Mouse (Mus musculus): Measurements from ENCODE around the gene Lyz1. TPM values are rescaled to one million over a fixed set of nuclear protein-coding genes. Genes with fewer than 3 reads are reported as not detected.

The Lyz1 gene
- polyA plus RNA-seq (2012; ENCODE audit: insufficient read depth, insufficient read length, missing spikeins) = 90.7 and 94.4 TPM in 2 replicates

- H3K4me3 ChIP-seq (ENCODE audit: insufficient read depth, low read length) = no peak within 1 kb of the TSS
- 0 out of 2 replicates have a peak within 1 kb of the TSS, but pooled peaks have one; percentile 13 for H3K27ac ChIP-seq (ENCODE audit: insufficient read depth, low read depth, low read length)
- H3K4me1 ChIP-seq (ENCODE audit: control insufficient read depth, insufficient read depth, low read length) = peaks cover 57% of the 10 kb centered on the region
- no peak for TF ChIP-seq POLR2A (IDR thresholded peaks at IDR 0.05; ENCODE audit: borderline replicate concordance, low read depth, low read length)
- no peak for TF ChIP-seq CTCF (IDR thresholded peaks at IDR 0.05; ENCODE audit: low read depth, low read length)
Observed at GRCm38 (mm10) chr10:117292671-117293070, at the start of gene Lyz1. Gene Lyz1 (minus strand): TSS chr10:117292868.

- no peak overlapping the region for H3K4me3 ChIP-seq (ENCODE audit: insufficient read depth, low read length)
- 0 out of 2 replicates have a peak, but pooled peaks cover 5% of the 10 kb centered on the region for H3K4me1 ChIP-seq (ENCODE audit: control insufficient read depth, insufficient read depth, low read length)
- TF ChIP-seq POLR2A (IDR thresholded peaks at IDR 0.05; ENCODE audit: borderline replicate concordance, low read depth, low read length) = no peak
- TF ChIP-seq CTCF (IDR thresholded peaks at IDR 0.05; ENCODE audit: low read depth, low read length) = no peak
- H3K27ac ChIP-seq (ENCODE audit: insufficient read depth, low read depth, low read length) = no peak overlapping the region
Observed at GRCm38 (mm10) chr10:117342406-117342805, 49.7 kb upstream of the Lyz1 start.

- Histone ChIP-seq H3K4me3 (ENCODE audit: insufficient read depth, low read length) (no peak overlapping the region), H3K4me1 (ENCODE audit: control insufficient read depth, insufficient read depth, low read length) (peaks cover 17% of the 10 kb centered on the region), H3K27ac (ENCODE audit: insufficient read depth, low read depth, low read length) (no peak overlapping the region)
- TF ChIP-seq POLR2A (IDR thresholded peaks at IDR 0.05; ENCODE audit: borderline replicate concordance, low read depth, low read length) (no peak), CTCF (IDR thresholded peaks at IDR 0.05; ENCODE audit: low read depth, low read length) (no peak)
Observed at GRCm38 (mm10) chr10:117341029-117341428, 48.4 kb upstream of the Lyz1 start.

- Histone ChIP-seq H3K27ac (ENCODE audit: insufficient read depth, low read depth, low read length) (no peak overlapping the region), H3K4me1 (ENCODE audit: control insufficient read depth, insufficient read depth, low read length) (peaks cover 27% of the 10 kb centered on the region), H3K4me3 (ENCODE audit: insufficient read depth, low read length) (no peak overlapping the region)
- TF ChIP-seq CTCF (IDR thresholded peaks at IDR 0.05; ENCODE audit: low read depth, low read length) = no peak
- TF ChIP-seq POLR2A (IDR thresholded peaks at IDR 0.05; ENCODE audit: borderline replicate concordance, low read depth, low read length) = no peak
Observed at GRCm38 (mm10) chr10:117339241-117339640, 46.6 kb upstream of the Lyz1 start.

GRCm38 (mm10) chr10:117337946-117338345 lies 45.3 kb upstream of the Lyz1 start:
- TF ChIP-seq POLR2A (IDR thresholded peaks at IDR 0.05; ENCODE audit: borderline replicate concordance, low read depth, low read length) (no peak), CTCF (IDR thresholded peaks at IDR 0.05; ENCODE audit: low read depth, low read length) (no peak)
- Histone ChIP-seq H3K27ac (ENCODE audit: insufficient read depth, low read depth, low read length) (no peak overlapping the region), H3K4me1 (ENCODE audit: control insufficient read depth, insufficient read depth, low read length) (peaks cover 22% of the 10 kb centered on the region), H3K4me3 (ENCODE audit: insufficient read depth, low read length) (no peak overlapping the region)

GRCm38 (mm10) chr10:117335649-117336048 lies 43.0 kb upstream of the Lyz1 start:
- peaks cover 25% of the 10 kb centered on the region for H3K4me1 ChIP-seq (ENCODE audit: control insufficient read depth, insufficient read depth, low read length)
- TF ChIP-seq CTCF (IDR thresholded peaks at IDR 0.05; ENCODE audit: low read depth, low read length) (no peak), POLR2A (IDR thresholded peaks at IDR 0.05; ENCODE audit: borderline replicate concordance, low read depth, low read length) (no peak)
- no peak overlapping the region for H3K27ac ChIP-seq (ENCODE audit: insufficient read depth, low read depth, low read length)
- no peak overlapping the region for H3K4me3 ChIP-seq (ENCODE audit: insufficient read depth, low read length)

GRCm38 (mm10) chr10:117330521-117330920 lies 37.9 kb upstream of the Lyz1 start:
- TF ChIP-seq POLR2A (IDR thresholded peaks at IDR 0.05; ENCODE audit: borderline replicate concordance, low read depth, low read length) (no peak), CTCF (IDR thresholded peaks at IDR 0.05; ENCODE audit: low read depth, low read length) (no peak)
- Histone ChIP-seq H3K27ac (ENCODE audit: insufficient read depth, low read depth, low read length) (peak overlapping the region; percentile 8; the same call in 1 of the 2 replicates), H3K4me3 (ENCODE audit: insufficient read depth, low read length) (no peak overlapping the region), H3K4me1 (ENCODE audit: control insufficient read depth, insufficient read depth, low read length) (peaks cover 26% of the 10 kb centered on the region)

GRCm38 (mm10) chr10:117323782-117324181 lies 31.1 kb upstream of the Lyz1 start:
- TF ChIP-seq POLR2A (IDR thresholded peaks at IDR 0.05; ENCODE audit: borderline replicate concordance, low read depth, low read length) = no peak
- TF ChIP-seq CTCF (IDR thresholded peaks at IDR 0.05; ENCODE audit: low read depth, low read length) = no peak
- peak overlapping the region; percentile 78 for H3K27ac ChIP-seq (ENCODE audit: insufficient read depth, low read depth, low read length)
- no peak overlapping the region for H3K4me3 ChIP-seq (ENCODE audit: insufficient read depth, low read length)
- H3K4me1 ChIP-seq (ENCODE audit: control insufficient read depth, insufficient read depth, low read length) = peaks cover 47% of the 10 kb centered on the region

GRCm38 (mm10) chr10:117322630-117323029 lies 30.0 kb upstream of the Lyz1 start:
- TF ChIP-seq POLR2A (IDR thresholded peaks at IDR 0.05; ENCODE audit: borderline replicate concordance, low read depth, low read length) (no peak), CTCF (IDR thresholded peaks at IDR 0.05; ENCODE audit: low read depth, low read length) (no peak)
- Histone ChIP-seq H3K4me3 (ENCODE audit: insufficient read depth, low read length) (no peak overlapping the region), H3K4me1 (ENCODE audit: control insufficient read depth, insufficient read depth, low read length) (peaks cover 44% of the 10 kb centered on the region), H3K27ac (ENCODE audit: insufficient read depth, low read depth, low read length) (peak overlapping the region; percentile 29)

- Histone ChIP-seq H3K4me3 (ENCODE audit: insufficient read depth, low read length) (no peak overlapping the region), H3K27ac (ENCODE audit: insufficient read depth, low read depth, low read length) (peak overlapping the region; percentile 22), H3K4me1 (ENCODE audit: control insufficient read depth, insufficient read depth, low read length) (peaks cover 44% of the 10 kb centered on the region)
- TF ChIP-seq POLR2A (IDR thresholded peaks at IDR 0.05; ENCODE audit: borderline replicate concordance, low read depth, low read length) (no peak), CTCF (IDR thresholded peaks at IDR 0.05; ENCODE audit: low read depth, low read length) (no peak)
Observed at GRCm38 (mm10) chr10:117320571-117320981, 27.9 kb upstream of the Lyz1 start.

All from bone marrow macrophage, adult 2 months (primary cell).